Mouse (Mus musculus) liver, adult 2 months (tissue): ENCODE results near the gene Ret.

Experiments used
- CTCF ChIP-seq: fragments of 200-500 bp; IDR thresholded peaks from 2 replicates; pipeline ENCODE4 v1.5.1; 2011; ENCODE audit warnings: low read depth, low read length, control low read depth
- POLR2A ChIP-seq: fragments of 200-500 bp; IDR thresholded peaks from 2 replicates; pipeline ENCODE4 v1.6.1; 2011; ENCODE audit warnings: low read length, control low read depth; ENCODE audit not compliant: insufficient read depth; ENCODE audit errors: extremely low read depth

DNA sequence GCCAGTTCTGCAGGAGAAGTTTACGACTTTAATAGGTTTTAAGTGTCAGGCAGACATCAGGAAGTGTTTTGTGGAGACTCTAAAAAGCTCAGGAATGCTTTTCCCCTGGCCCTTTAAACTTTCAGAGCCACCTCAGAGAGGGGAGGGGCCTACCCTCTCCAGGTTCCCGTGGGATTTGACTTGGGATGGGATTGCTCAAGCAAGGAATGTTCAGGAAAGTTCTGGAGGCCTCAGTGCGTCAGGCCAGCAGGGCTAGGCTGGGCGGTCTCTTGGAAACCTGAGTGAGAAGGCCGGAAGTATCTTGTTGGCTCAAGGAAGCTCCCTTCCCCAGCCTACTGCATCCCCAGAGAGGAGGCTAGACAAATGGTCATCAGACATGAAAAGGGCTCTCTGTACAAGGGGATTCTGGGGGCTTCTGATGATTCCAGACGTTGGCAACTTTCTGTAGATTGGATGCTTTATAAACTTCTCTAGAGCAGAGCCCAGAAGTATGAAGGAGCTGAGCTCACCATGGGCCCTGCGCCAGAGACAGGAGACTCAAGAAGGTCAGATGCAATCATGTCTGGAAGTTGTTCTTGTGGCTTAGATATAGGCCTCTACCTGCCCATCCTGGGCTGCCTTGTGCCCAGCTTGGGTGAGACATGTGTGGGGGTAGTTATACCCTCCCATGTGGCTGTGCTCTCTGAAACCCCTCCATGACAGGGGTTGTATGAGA, 7.8 kb upstream of the Ret start:
- TF ChIP-seq POLR2A (no peak), CTCF (no peak)
